Mouse (Mus musculus): ENCODE measurements around the gene Map4. TPM values are rescaled to one million over a fixed set of nuclear protein-coding genes. Genes with fewer than 3 reads are reported as not detected.

The Map4 gene
- total RNA-seq, 2 experiments from 2014 or later: 350 to 364 TPM

GRCm38 (mm10) chr9:109914269-109914926 lies 16.9 kb upstream of the Map4 start:
- intact Hi-C loops (cut with DNase I): no loop called here

GRCm38 (mm10) chr9:109917931-109918330 lies 13.3 kb upstream of the Map4 start:
- no peak for DNase-seq (ENCODE audit: low spot score in 2 of 2)
- intact Hi-C loops (cut with DNase I): no loop called here

More at GRCm38 (mm10) chr9:109914269-109914926, 16.9 kb upstream of the Map4 start:
- DNase-seq (ENCODE audit: low spot score in 2 of 2): peak in 1 of 2 experiments; percentile 22

- intact Hi-C loops (cut with DNase I): no loop called here
- DNase-seq (ENCODE audit: low spot score in 2 of 2): no peak
Observed at GRCm38 (mm10) chr9:109929131-109929530, 2.1 kb upstream of the Map4 start.

- intact Hi-C loops (cut with DNase I): loop anchor here (2.0 kb wide), 2 partner anchors 35 to 123 kb away; no protein-coding TSS in a partner anchor
- no peak for DNase-seq (ENCODE audit: low spot score in 2 of 2)
Observed at GRCm38 (mm10) chr9:109930063-109930462, 1.2 kb upstream of the Map4 start.

GRCm38 (mm10) chr9:109930752-109931151 lies 508 bp upstream of the Map4 start:
- intact Hi-C loops (cut with DNase I): loop anchor here (2.0 kb wide), 2 partner anchors 36 to 122 kb away; no protein-coding TSS in a partner anchor
- DNase-seq (ENCODE audit: low spot score in 2 of 2): no peak

GRCm38 (mm10) chr9:109932361-109932755 lies 1.1 kb downstream of the Map4 start:
- peak in 1 of 2 experiments; percentile 20 for DNase-seq (ENCODE audit: low spot score in 2 of 2)
- intact Hi-C loops (cut with DNase I): no loop called here

- peak; percentile 41 to 74 for DNase-seq (ENCODE audit: low spot score in 2 of 2)
- intact Hi-C loops (cut with DNase I): no loop called here
Observed at GRCm38 (mm10) chr9:109932756-109933375, 1.6 kb downstream of the Map4 start.

- intact Hi-C loops (cut with DNase I): no loop called here
- no peak for DNase-seq (ENCODE audit: low spot score in 2 of 2)
Observed at GRCm38 (mm10) chr9:109939401-109939800, 8.1 kb downstream of the Map4 start.

GRCm38 (mm10) chr9:109942796-109943195 lies 11.5 kb downstream of the Map4 start:
- intact Hi-C loops (cut with DNase I): no loop called here

GRCm38 (mm10) chr9:109944712-109945111 lies 13.5 kb downstream of the Map4 start:
- DNase-seq (ENCODE audit: low spot score in 2 of 2): no peak
- intact Hi-C loops (cut with DNase I): no loop called here

More at GRCm38 (mm10) chr9:109942796-109943195, 11.5 kb downstream of the Map4 start:
- no peak for DNase-seq (ENCODE audit: low spot score in 2 of 2)

GRCm38 (mm10) chr9:109948546-109948945 lies 17.3 kb downstream of the Map4 start:
- no peak for DNase-seq (ENCODE audit: low spot score in 2 of 2)
- intact Hi-C loops (cut with DNase I): no loop called here

- DNase-seq (ENCODE audit: low spot score in 2 of 2): no peak
- intact Hi-C loops (cut with DNase I): no loop called here
Observed at GRCm38 (mm10) chr9:109949801-109950200, 18.5 kb downstream of the Map4 start.

- intact Hi-C loops (cut with DNase I): no loop called here
- DNase-seq (ENCODE audit: low spot score in 2 of 2): no peak
Observed at GRCm38 (mm10) chr9:109953538-109953937, 22.3 kb downstream of the Map4 start.

- DNase-seq (ENCODE audit: low spot score in 2 of 2): no peak
- intact Hi-C loops (cut with DNase I): no loop called here
Observed at GRCm38 (mm10) chr9:109954631-109955030, 23.4 kb downstream of the Map4 start.

GRCm38 (mm10) chr9:109959456-109960150 lies 28.3 kb downstream of the Map4 start:
- intact Hi-C loops (cut with DNase I): no loop called here
- DNase-seq (ENCODE audit: low spot score in 2 of 2): no peak

GRCm38 (mm10) chr9:109960593-109960992 lies 29.3 kb downstream of the Map4 start:
- DNase-seq (ENCODE audit: low spot score in 2 of 2): no peak
- intact Hi-C loops (cut with DNase I): no loop called here

GRCm38 (mm10) chr9:109964761-109965160 lies 33.5 kb downstream of the Map4 start:
- DNase-seq (ENCODE audit: low spot score in 2 of 2): no peak
- intact Hi-C loops (cut with DNase I): no loop called here

- intact Hi-C loops (cut with DNase I): no loop called here
- DNase-seq (ENCODE audit: low spot score in 2 of 2): peak in 1 of 2 experiments; percentile 76
Observed at GRCm38 (mm10) chr9:109968351-109969116, 37.3 kb downstream of the Map4 start.

- no peak for DNase-seq (ENCODE audit: low spot score in 2 of 2)
- intact Hi-C loops (cut with DNase I): no loop called here
Observed at GRCm38 (mm10) chr9:109969181-109969580, 37.9 kb downstream of the Map4 start.
